In the genomic region with DNA sequence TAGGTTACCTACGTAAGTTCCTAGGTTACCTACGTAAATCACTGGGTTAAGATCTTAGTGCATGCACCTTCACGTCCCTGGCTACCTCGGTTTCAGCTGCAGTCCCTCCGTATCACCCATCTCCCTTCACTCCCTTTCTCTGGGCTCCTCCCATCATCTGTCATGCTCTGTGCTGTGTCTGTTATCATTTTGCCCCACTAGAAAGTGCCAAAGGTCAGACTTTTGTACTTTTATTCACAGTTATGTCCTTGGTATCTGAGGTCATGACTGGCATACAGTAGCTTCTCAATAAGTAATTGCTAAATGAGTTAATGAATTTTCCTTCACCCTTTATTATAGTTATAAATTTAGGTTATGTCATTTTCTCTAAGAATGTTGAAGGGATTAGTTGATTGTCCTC, we compare ENCODE assay signal across 37 mouse cellular contexts. TPM values are rescaled to one million over a fixed set of nuclear protein-coding genes. Genes with fewer than 3 reads are reported as not detected.
"Had no signal": no experiment of that assay in that cellular context is flagged by ENCODE, and none has a peak within 500 bp of the region (broad histone marks: within the 10 kb centered on the region; RNA-seq: fewer than 3 reads in every experiment).

No protein-coding gene starts in this region.

- H3K4me1 ChIP-seq: hindbrain, embryonic 15.5 days had no signal

- H3K4me2 ChIP-seq: heart, embryonic 12.5 days; hindbrain, embryonic 13.5 days; hindbrain, embryonic 15.5 days; limb, embryonic 13.5 days; limb, embryonic 15.5 days; liver, embryonic 12.5 days had no signal

- DNase-seq: gastrocnemius, postnatal 14 days; heart, adult 18-20 months; heart, postnatal 14 days; heart, postnatal 36 days; kidney, adult 18-20 months; kidney, adult 8-10 months; kidney, postnatal 10 days; kidney, postnatal 25 days; kidney, postnatal 4 days; layer of hippocampus, adult 9-11 months; layer of hippocampus, postnatal 36 days; left cerebral cortex, postnatal 4 days had no signal

- H3K27me3 ChIP-seq: heart, embryonic 12.5 days; hindbrain, embryonic 13.5 days; hindbrain, embryonic 15.5 days; limb, embryonic 13.5 days; limb, embryonic 15.5 days; liver, embryonic 12.5 days had no signal

- H3K27ac ChIP-seq: heart, embryonic 10.5 days; hindbrain, embryonic 13.5 days; hindbrain, embryonic 15.5 days; hindbrain, postnatal 0 days; limb, embryonic 13.5 days; limb, embryonic 15.5 days; liver, embryonic 12.5 days; liver, embryonic 14.5 days had no signal

- ATAC-seq: hindbrain, postnatal 0 days; liver, embryonic 12.5 days had no signal

- H3K9ac ChIP-seq: heart, embryonic 12.5 days; hindbrain, embryonic 13.5 days; hindbrain, embryonic 15.5 days; limb, embryonic 13.5 days; limb, embryonic 15.5 days; liver, embryonic 12.5 days; liver, embryonic 14.5 days had no signal

- H3K4me3 ChIP-seq: heart, embryonic 10.5 days; heart, embryonic 12.5 days; hindbrain, embryonic 13.5 days; hindbrain, embryonic 15.5 days; limb, embryonic 13.5 days; limb, embryonic 15.5 days; liver, embryonic 12.5 days had no signal

- H3K9me3 ChIP-seq: heart, embryonic 10.5 days; heart, embryonic 12.5 days; hindbrain, embryonic 13.5 days; hindbrain, embryonic 15.5 days; limb, embryonic 13.5 days; limb, embryonic 15.5 days; liver, embryonic 12.5 days had no signal

- H3K36me3 ChIP-seq: hindbrain, embryonic 13.5 days; hindbrain, embryonic 15.5 days; limb, embryonic 15.5 days had no signal

RNA-seq across cellular contexts. Expression of gene Otp, which starts 49.0 kb away (rescaled TPM):
- total RNA-seq: gastrocnemius, adult 18-20 months; gastrocnemius, adult 8-10 months; gastrocnemius, postnatal 14 days; gastrocnemius, postnatal 4 days; granulocyte monocyte progenitor cell, adult 5-6 weeks; heart, adult 18-20 months; heart, adult 8-10 months; heart, postnatal 14 days; heart, postnatal 36 days; hematopoietic stem cell, adult 5-6 weeks; layer of hippocampus, adult 18-20 months; layer of hippocampus, adult 8-10 months; layer of hippocampus, postnatal 14 days had no signal
- polyA plus RNA-seq: heart, embryonic 10.5 days; heart, embryonic 12.5 days; heart, embryonic 14.5 days; heart, embryonic 16.5 days; intestine, embryonic 14.5 days; kidney, embryonic 14.5 days; kidney, embryonic 16.5 days; limb, embryonic 11.5 days; limb, embryonic 13.5 days; limb, embryonic 15.5 days; liver, embryonic 12.5 days; liver, embryonic 14.5 days; liver, embryonic 16.5 days had no signal
